Mouse (Mus musculus): ENCODE results near the gene Acadsb.
"Not testable (repeated sequence)": the region's sequence is repeated elsewhere in the genome, so short reads cannot be mapped to it uniquely, and the experiment has no call there.

The Acadsb gene

DNA sequence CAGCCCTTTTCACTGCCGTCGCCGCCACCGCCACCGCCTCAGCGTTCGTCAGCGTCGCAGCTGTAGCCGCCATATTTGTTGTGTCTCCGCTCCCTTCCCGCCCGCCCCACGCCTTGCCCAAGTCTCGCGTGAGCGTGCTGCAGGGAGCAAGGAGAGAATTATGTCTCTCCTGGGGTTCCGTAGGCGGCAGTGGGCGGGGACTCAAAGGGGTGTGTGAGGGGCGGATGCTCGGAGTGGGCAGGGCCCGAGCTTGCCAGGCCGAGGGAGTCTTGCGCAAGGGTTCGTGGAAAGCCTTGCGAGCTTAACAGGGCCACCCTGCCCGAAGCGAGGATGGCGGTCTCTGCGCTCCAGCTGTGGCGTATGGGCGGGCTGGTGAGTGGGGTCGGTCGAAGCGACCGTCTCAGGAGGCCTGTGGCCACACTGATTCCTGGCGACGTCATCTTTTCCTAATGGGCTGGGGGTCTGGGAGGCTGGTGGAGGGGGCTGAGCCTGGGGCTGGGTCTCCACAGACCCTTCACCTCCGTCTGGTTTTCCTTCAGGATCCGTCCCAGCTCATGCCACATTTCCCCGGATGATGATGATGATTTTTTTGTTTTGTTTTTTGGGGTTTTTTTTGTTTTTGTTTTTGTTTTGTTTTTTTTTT is at the start of gene Acadsb, which contains the start of gene Ikzf5:
Gene Acadsb, plus strand, starts transcription at position 186 of the 643 bp plus-strand sequence.
Gene Ikzf5, minus strand, starts transcription at position 106 of the 643 bp plus-strand sequence.
- in situ Hi-C loops (cut with MboI, MseI) = no loop called here

DNA sequence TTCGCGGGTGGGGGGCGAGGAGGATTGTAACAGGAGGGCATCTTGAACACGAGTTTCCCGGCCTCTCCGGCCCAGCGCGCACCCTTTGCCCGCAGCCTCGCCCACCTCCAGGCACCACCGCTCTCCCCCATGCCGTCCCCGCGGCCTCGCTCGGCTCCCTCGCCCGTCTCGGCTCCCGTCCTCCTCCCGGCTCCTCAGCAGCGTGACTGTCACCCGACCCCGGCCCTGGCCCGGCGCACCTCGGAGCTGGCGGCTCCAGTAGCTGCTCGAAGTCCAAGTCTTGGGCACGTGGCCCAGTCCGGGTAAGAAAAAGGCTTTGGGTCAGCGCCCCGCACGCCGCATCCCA is 48.2 kb upstream of the Acadsb start:
- in situ Hi-C loops (cut with MboI, MseI) = loop anchor here (25.0 kb wide), 1 partner anchor 825 kb away; no protein-coding TSS in a partner anchor

DNA sequence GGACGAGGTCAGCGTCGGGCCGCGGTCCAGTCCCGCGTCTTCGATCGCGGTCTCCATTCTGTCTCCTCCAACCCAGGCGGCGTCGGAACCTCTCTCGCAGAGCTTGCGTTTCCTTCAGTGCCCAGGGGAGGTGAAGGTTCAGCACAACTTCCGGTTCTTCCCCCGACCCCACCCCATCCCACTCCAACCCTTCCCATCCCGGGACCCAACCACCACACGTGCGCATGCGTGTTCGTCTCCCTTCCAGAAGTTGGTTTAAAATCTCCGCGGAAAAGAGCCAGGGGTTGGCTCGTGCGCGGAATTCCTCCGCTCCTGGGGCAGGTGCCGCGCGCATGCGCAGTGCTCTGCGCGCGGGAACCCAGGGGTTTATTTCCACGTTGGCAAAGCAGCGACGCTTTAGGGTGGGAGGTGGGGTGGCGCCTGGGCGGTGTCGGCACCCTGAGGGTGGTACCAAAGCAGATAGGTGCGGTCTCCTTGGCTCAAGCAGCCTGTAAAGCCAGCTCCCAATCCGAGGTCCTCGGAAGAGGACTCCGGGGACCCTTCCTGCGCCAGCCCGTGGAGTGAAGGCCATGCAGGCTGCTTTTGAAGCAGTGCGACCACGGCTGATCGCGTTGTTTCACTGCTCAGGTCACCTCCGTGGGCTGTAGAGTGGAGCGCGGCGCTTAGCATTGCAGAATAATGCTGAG is 47.6 kb upstream of the Acadsb start, which contains the start of gene 2310057M21Rik:
Gene 2310057M21Rik, minus strand, starts transcription at position 145 of the 686 bp plus-strand sequence.
- in situ Hi-C loops (cut with MboI, MseI) = loop anchor here (25.0 kb wide), 1 partner anchor 825 kb away; no protein-coding TSS in a partner anchor

DNA sequence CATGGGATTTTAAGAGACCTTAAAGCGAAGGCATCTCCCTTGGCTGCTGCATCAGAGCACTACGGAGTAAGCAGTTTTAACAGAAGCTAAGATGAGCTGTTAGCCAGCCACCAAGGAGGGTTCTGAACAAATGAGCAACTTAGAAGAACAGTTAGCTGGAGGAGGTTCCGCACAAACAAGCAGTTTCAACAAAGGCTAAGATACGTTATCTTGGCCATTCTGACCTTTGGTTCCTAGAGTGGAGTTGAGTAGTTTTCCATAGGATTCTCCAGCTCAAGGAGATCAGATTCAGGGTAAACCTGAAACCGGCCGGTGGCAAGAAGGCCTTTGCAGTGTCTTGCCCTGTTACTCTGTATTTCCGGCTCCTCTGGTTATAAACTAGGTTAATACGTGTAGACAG is 46.3 kb upstream of the Acadsb start:
- in situ Hi-C loops (cut with MboI, MseI) = loop anchor here (25.0 kb wide), 1 partner anchor 827 kb away; no protein-coding TSS in a partner anchor

DNA sequence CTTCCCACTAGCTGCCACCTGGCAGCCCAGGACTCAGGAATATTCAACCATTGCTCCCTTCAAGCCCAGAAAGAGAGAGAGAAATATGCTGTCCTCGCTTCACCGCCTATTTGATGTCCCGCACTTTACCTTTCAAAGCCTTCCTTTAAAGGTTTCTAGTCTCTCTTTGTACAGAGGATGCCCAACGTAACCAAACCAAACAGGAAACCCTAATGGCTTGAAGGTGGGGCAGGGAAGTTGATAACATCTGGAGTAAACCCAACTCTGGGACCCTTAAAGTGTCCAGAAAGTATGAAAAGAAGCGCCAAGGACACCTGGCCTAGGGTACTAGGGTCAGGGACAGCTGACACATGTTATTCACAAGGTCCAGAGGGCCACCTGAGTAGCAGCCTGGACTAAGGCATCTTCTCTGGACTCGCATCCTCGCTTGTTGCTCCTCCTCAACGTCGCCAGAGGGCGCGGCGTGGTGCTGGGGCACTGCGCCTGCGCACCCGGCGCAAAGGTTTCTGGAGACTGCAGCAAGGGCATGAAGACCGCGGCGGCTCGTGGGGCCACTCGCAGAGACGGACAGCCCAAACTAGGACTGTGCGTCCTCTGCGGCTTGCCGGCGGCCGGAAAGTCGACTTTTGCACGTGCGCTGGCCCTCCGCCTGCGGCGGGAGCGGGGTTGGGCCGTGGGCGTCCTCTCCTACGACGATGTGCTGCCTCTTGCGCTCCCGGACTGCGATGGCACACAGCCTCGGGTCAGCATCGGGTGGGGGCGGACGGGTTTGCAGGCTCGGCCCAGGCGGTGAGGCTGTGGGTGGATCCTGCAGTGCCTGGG is 39.5 kb upstream of the Acadsb start, which contains the start of gene Pstk:
Gene Pstk, plus strand, starts transcription at position 494 of the 822 bp plus-strand sequence.
- in situ Hi-C loops (cut with MboI, MseI) = loop anchor here (5.0 to 25.0 kb wide), 2 partner anchors 36 to 834 kb away; no protein-coding TSS in a partner anchor

DNA sequence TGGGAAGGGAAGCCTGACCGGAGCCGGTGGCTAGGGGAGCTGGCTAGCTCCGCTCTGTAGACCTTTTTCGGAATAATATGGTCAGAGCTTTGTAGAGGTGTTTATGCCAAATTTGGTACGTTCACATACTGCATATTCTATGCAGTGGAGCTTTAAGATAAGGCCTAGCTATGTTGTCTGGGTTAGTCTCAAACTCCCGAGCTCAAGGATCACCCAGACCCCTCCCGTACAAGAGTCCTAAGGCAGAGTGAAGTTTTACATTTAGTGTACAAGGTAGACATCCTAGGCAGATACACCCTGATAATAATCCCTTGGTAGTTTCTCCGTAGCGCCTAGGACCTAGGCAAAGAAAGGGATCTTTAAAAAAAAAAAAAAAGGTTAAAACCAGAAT is 38.9 kb upstream of the Acadsb start:
- in situ Hi-C loops (cut with MboI, MseI) = loop anchor here (5.0 to 25.0 kb wide), 2 partner anchors 36 to 834 kb away; no protein-coding TSS in a partner anchor

DNA sequence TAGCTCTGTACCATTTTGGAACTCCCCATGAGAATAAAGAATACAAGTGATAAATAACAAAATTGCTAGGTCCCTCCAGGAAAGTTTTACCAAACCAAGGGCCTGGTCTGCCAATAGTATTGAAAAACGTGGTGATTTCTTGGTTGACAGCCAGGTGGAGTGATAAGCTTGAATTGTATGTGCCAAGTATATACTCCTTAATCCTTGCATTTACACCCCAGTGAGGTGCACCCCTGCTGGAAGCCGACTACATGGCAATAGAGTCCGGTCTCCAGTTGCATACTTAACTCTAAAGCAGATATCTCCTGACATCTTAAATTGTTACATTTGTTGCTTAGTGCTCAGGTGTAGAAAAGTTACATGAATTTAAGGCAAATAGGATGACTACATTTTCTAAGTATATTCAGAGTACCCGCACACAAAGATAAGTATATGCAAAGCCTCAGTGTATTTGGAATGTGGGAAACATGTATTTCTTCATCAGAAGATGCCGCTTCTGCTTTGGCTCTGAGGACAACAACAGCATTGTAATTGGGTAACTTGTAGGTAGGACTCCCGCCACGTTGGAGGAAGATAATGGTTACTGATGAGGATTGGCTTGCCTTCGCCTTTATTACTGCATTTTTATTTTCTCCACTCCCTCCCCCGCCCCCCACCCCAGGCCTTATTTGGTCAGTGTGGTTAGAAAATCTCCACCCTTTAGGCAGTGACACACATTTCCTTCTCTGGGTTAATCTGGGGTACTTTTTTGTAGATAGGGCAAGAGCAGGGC is 38.3 kb upstream of the Acadsb start:
- in situ Hi-C loops (cut with MboI, MseI) = loop anchor here (5.0 to 25.0 kb wide), 2 partner anchors 35 to 835 kb away; no protein-coding TSS in a partner anchor

DNA sequence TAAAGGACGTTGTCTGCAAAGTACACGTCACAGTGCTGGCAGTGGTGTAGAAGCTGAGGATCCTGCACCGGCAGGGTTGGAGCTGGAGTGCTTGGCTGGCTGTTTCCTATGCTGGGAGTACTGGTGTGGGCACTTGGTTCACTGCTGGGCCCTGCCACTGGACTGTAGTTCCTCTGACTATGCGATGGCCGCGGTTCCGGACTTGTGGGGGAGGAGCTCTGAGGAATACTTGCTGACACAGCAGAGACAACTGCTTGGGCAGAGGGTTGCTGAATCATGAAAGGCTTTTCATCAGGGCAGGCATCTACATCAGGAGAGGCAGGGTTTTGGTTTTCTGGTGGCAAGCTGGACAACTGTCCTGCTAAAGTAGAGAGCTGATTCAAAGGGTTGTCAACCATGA is 18.6 kb upstream of the Acadsb start:
- in situ Hi-C loops (cut with MboI, MseI) = not testable (repeated sequence)

DNA sequence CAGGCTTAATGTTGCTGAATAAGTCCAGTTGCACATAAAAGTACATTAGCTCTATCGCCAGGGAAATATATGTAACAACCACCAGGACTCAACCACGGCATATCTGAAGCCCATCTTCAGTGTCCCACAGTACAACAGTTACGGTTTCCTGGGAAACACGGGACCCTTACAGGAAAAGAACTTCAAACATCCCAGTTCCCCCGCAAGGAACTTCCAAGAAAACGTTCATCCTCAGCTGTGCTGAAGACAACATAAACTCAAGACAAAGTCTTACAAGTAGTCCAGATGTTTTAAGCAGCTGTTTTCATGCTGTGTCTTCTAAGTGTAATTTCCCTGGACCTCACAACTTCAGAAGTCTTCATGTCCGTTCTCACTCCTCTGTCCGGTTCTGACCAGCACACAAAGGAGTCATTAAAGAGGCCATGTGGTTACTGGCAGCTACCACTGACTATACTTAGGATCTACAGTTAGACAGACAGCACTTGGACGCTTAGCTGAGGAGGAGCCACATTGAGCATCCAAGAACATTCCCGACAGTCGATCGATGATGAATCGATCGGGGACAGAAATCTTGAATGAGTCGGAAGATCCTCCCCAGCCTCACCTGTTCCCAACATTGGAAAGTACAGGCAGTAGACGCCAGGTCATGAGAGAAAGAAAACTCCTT is 947 bp upstream of the Acadsb start:
- in situ Hi-C loops (cut with MboI, MseI) = loop anchor here (5.0 to 10.0 kb wide), 3 partner anchors 37 to 1165 kb away; partner anchors contain the start of genes Bub3, Oat and Pstk

DNA sequence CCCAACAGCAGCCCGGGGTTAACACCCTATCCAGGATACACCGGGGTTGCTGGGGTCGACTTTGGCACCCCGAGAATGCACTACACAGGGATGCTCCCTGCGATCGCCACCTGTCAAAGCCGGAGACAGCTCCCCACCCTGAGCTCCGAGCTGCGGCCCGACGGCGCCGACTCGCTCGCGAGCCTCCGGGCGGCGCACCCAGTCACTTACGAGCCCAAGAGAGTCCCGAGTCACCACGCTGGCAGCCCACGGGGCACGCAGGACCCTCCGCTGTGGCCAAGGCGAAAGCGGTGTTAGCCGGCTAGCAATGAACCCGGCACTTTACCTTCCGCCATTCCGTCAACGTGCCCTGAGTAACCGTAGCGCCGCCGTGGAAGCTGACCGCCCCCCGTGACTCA is 414 bp upstream of the Acadsb start:
- in situ Hi-C loops (cut with MboI, MseI) = loop anchor here (5.0 to 10.0 kb wide), 3 partner anchors 38 to 1165 kb away; partner anchors contain the start of genes Bub3, Oat and Pstk

DNA sequence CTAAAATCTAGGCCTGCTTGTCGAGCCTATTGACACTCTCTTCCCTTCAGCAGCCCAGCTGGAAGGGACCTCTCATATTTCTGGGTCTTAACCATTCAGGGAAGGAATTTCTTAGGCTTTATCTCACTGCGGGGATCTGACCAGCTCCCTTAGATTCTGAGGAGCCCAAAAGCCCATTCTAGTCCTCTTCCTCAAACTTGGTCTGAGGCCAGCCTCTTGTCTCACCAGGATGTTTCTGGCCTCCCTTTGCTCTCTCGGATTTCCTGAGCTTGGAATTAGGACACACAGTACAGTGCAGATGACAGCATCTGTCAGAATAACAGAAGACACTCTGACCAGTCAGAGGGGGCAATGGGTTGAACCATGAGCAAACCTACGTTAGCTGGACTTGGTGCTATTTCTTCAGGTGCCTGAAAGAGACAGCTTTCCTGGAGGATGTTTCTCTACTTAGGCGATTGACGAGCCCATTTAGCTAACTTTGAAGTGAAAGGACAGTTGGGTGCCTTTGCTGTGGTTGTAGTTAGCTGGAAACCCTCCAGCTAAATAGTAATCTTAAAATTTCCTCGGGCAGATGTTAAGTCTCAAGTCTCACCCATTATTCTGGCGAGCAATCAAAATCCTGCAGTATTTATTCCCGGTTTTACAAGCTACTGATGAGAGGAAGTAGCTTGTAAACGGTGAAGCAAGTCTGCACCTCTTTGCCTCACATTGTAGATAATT is 980 bp downstream of the Acadsb start:
- in situ Hi-C loops (cut with MboI, MseI) = no loop called here

DNA sequence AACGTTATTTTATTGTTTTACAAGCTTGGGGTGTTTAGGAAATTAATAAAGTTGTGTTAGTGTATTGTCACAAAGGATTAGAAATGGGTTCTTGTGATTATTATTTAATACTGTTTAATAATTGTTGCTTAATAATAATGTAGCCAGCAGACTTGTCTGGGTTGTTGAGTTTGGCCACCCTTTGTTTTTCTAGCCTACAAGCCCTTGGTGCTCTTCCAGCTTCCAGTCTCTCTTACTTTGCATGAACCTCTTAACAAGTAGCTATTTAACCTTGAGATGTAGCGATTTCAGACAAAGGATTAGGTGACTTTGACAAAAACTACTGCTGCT is 1.5 kb downstream of the Acadsb start:
- in situ Hi-C loops (cut with MboI, MseI) = no loop called here

DNA sequence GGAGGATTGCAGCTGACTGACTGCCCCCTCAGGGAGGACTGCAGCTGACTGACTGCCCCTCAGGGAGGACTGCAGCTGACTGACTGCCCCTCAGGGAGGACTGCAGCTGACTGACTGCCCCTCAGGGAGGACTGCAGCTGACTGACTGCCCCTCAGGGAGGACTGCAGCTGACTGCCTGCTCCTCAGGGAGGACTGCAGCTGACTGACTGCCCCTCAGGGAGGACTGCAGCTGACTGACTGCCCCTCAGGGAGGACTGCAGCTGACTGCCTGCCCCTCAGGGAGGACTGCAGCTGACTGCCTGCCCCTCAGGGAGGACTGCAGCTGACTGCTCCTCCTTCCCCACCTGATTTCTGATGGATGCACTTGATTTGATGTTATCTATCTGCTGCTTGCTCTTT is 6.3 kb downstream of the Acadsb start:
- in situ Hi-C loops (cut with MboI, MseI) = not testable (repeated sequence)

DNA sequence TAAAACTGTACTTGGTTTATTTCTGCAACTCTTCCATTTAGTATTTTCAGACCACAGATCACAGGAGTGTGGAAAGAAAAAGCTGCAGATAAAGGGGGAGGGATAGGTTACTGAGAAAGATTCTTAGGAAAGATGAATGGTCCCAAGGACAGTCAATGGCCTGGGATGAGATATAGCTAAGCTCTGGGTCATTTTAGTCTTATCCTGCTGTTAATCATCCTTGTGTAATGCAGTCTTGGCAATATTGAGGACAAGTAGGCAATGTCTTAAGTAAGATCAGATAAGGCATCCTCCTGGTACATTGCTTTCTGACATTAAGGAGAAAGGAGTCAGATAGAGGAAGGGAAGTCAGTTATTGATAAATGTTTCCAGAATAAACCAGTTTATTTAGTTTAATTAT is 7.2 kb downstream of the Acadsb start:
- in situ Hi-C loops (cut with MboI, MseI) = no loop called here

DNA sequence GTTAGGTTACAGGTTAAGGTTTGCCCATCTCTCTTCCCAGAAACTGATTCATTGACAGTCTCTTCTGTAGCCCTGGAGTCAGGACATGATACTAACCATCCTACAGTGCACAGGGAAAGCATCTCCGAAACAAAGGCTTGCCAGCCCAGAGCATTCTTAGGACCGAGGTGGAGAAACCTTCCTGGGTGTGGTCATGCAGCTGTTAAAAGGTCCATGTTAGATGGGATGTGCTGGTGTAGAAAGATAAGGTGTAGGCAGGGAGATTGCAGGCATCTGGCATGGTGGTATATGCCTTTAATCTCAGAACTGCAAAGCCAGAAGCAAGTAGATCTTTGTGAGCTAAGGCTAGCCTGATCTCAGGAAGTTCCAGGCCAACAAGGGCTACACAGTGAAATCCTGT is 14.5 kb downstream of the Acadsb start:
- in situ Hi-C loops (cut with MboI, MseI) = no loop called here

DNA sequence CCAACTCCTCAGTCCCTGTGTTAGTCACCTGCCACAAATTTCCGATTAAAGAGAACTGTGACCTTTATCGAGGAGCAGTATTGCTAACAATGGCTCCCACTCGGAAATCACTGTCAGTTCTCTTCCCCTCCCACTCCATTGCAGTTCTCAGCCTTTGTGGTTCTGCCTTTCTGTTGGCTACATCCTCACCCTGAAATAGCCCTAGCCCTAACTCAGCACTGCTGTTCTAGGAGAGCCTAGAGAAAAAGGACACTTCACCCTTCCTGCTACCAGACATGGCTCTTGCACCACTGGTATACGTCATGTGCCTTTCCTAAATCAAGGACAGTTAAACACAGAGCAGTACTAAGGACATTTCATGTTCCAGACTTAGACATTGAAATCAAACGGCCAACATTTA is 16.9 kb downstream of the Acadsb start:
- in situ Hi-C loops (cut with MboI, MseI) = no loop called here

DNA sequence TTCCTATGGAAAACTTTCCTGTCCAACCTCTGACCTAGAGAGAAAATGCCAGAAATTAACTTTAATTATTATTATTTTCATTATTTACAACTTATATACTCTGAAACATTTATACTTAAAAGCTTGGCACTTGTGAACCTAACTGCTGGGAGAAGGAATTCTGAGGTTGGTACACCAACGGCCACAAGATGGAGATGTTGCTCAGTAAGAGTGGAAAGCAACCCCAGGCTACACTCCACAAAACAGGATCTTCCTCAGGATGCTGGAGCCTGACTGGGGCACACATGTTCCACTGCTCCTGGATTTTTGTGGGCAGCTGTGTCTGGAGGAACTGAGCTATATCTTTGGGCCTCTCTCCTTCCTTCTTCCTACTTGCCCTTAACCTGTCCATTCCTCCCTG is 21.8 kb downstream of the Acadsb start:
- in situ Hi-C loops (cut with MboI, MseI) = no loop called here

DNA sequence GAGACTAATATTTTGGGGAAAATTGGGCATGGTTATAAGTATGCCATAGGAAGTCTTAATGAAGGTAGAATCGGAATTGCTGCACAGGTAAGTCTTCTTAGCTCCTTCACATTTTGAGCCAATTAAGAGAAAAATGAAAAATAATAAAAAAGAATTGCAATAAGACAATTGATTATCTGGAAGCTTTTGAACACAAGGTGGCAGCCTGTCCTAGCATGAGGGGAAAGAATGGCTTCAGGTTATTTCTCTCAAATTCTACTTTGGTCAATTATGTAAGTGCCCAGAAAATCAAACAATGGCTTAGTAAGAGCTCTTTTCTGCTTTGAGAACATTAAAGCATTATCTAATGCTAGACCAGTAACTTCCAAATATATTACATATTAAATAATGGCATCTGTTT is 23.9 kb downstream of the Acadsb start:
- in situ Hi-C loops (cut with MboI, MseI) = no loop called here

DNA sequence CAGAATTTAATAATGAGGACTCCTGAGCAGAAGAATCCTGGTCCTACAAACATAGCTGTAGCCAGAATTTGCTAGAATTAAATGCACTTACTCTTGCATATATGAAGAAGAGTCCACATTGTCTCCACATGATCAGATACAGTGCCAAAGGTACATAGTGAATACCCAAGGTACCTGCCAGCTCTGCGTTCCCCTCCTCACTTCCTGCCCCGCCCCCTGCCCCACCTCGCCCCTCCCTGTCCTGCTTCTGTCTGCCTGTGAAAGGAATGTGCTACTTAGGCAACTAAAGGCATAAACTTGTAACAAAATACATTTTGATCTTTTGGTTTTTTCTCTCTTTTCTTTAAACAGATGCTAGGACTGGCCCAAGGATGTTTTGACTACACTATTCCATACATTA is 26.6 kb downstream of the Acadsb start:
- in situ Hi-C loops (cut with MboI, MseI) = no loop called here

DNA sequence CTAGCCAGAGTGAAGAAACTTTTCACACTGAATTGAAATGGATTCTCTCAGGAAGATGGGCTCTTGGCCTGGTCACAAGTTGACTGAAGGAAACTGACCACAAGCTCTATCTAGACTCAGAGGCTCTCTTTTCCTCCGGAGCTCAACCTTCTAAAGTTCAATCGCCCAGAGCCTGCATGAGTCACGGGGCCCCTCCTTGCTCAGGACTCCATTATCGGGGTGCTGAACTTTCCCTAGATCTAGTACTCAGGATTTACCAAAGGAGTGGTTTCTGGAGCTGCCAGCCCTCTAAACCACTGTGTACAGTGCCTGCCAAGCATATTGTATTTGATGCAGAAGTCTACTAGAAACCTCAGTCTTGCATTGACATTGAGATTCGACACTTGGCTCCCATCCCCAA is 46.3 kb downstream of the Acadsb start:
- in situ Hi-C loops (cut with MboI, MseI) = loop anchor here (25.0 kb wide), 1 partner anchor 431 kb away; no protein-coding TSS in a partner anchor

Measured in regulatory T cell (primary cell).